Mouse (Mus musculus) lung, postnatal 10 days (tissue): ENCODE data around the gene Cilp2.

Experiments used
- DNase-seq: peaks from one replicate; pipeline ENCODE4 v3.0.0; 2021

The Cilp2 gene

GRCm38 (mm10) chr8:69870907-69871306, 16.6 kb downstream of the Cilp2 start:
- DNase-seq: no peak

GRCm38 (mm10) chr8:69870003-69870765, 17.3 kb downstream of the Cilp2 start:
- no peak for DNase-seq

GRCm38 (mm10) chr8:69867696-69868326, 19.7 kb downstream of the Cilp2 start:
- peak; percentile 43 for DNase-seq

GRCm38 (mm10) chr8:69864180-69864579, 23.3 kb downstream of the Cilp2 start:
- no peak for DNase-seq

- no peak for DNase-seq
Observed at GRCm38 (mm10) chr8:69863387-69864020, 24.0 kb downstream of the Cilp2 start.

- DNase-seq: no peak
Observed at GRCm38 (mm10) chr8:69861251-69861650, 26.2 kb downstream of the Cilp2 start.

- DNase-seq: no peak
Observed at GRCm38 (mm10) chr8:69860807-69861206, 26.7 kb downstream of the Cilp2 start.

- DNase-seq: no peak
Observed at GRCm38 (mm10) chr8:69853869-69854268, 33.6 kb downstream of the Cilp2 start.

GRCm38 (mm10) chr8:69850926-69851506, 36.5 kb downstream of the Cilp2 start:
- no peak for DNase-seq

GRCm38 (mm10) chr8:69849899-69850298, 37.6 kb downstream of the Cilp2 start:
- no peak for DNase-seq

- DNase-seq: peak; percentile 64
Observed at GRCm38 (mm10) chr8:69848951-69849350, 38.5 kb downstream of the Cilp2 start.

- no peak for DNase-seq
Observed at GRCm38 (mm10) chr8:69847167-69848065, 40.1 kb downstream of the Cilp2 start.

GRCm38 (mm10) chr8:69837057-69837682, 50.3 kb downstream of the Cilp2 start:
- DNase-seq: no peak

GRCm38 (mm10) chr8:69832298-69832853, 55.1 kb downstream of the Cilp2 start, which contains the start of gene Pbx4:
Gene Pbx4, plus strand, starts transcription at chr8:69832491.
- peak; percentile 90 for DNase-seq
